Comparison of ENCODE assay signal across 28 mouse cellular contexts in the genomic region with DNA sequence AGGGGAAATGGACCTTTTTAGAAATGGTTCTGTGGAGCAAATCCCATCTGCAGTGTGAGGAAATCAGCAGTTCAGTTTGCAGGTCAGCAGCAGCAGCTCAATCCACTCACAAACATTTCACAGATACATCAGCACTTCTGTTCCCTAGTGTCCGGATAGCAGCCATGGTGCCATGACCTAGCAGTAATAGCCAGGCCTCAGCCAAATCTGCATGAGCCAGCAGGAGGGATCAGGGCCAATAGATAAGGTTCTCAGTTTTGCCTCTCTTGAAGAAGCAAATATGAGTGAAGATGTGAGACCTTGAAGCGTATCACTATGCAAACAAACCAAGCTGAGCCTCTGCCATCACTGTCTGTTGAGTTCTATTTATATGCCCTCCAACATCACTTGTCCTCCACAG.
DNase-seq lines count a peak whose midpoint lies in the region; ATAC-seq lines count a peak whose summit lies in the region.
"Had no signal": no experiment of that assay in that cellular context is flagged by ENCODE, and none has a peak within 500 bp of the region (broad histone marks: within the 10 kb centered on the region; RNA-seq: fewer than 3 reads in every experiment).

No protein-coding gene starts in this region.

- no peak overlapping the region for H3K27ac ChIP-seq in heart, embryonic 12.5 days (ENCODE audit: poor library complexity, severe bottlenecking)
- H3K27ac ChIP-seq: embryonic facial prominence, embryonic 12.5 days; forebrain, embryonic 15.5 days; hindbrain, embryonic 10.5 days; hindbrain, embryonic 15.5 days; liver, embryonic 14.5 days; macrophage; midbrain, embryonic 13.5 days; neural tube, embryonic 13.5 days; stomach, postnatal 0 days had no signal

- no peak overlapping the region for H3K4me2 ChIP-seq in heart, embryonic 12.5 days
- H3K4me2 ChIP-seq: embryonic facial prominence, embryonic 12.5 days; forebrain, embryonic 15.5 days; hindbrain, embryonic 15.5 days; midbrain, embryonic 13.5 days; neural tube, embryonic 13.5 days had no signal

- no peak overlapping the region for H3K4me3 ChIP-seq in heart, embryonic 12.5 days
- H3K4me3 ChIP-seq: embryonic facial prominence, embryonic 12.5 days; forebrain, embryonic 15.5 days; hindbrain, embryonic 10.5 days; hindbrain, embryonic 15.5 days; midbrain, embryonic 13.5 days; neural tube, embryonic 13.5 days had no signal

- no peaks in the 10 kb centered on the region for H3K4me1 ChIP-seq in heart, embryonic 12.5 days (replicated peaks)
- H3K4me1 ChIP-seq: embryonic facial prominence, embryonic 12.5 days; forebrain, embryonic 15.5 days; hindbrain, embryonic 10.5 days; hindbrain, embryonic 15.5 days; midbrain, embryonic 13.5 days; neural tube, embryonic 13.5 days had no signal

- no peaks in the 10 kb centered on the region for H3K27me3 ChIP-seq in heart, embryonic 12.5 days (replicated peaks)
- H3K27me3 ChIP-seq: embryonic facial prominence, embryonic 12.5 days; forebrain, embryonic 15.5 days; hindbrain, embryonic 15.5 days; midbrain, embryonic 13.5 days; neural tube, embryonic 13.5 days had no signal

- intact Hi-C loops in heart, postnatal 25 days (cut with DNase I) = no loop called here

- H3K36me3 ChIP-seq in heart, embryonic 12.5 days = no peaks in the 10 kb centered on the region
- H3K36me3 ChIP-seq: embryonic facial prominence, embryonic 12.5 days; forebrain, embryonic 15.5 days; G1E; hindbrain, embryonic 10.5 days; hindbrain, embryonic 15.5 days; midbrain, embryonic 13.5 days; neural tube, embryonic 13.5 days had no signal

- 70% methylated on average over 2 of the region's 2 CpGs for WGBS in heart, embryonic 12.5 days

- peak; percentile 49 to 68 for DNase-seq in heart, adult 18-20 months
- peak; percentile 1 for DNase-seq in lung, postnatal 25 days (ENCODE audit: low spot score)
- DNase-seq in lung, postnatal 4 days = no peak
- DNase-seq in heart, adult 8-10 months (ENCODE audit: low spot score) = peak; percentile 43
- DNase-seq in heart, postnatal 25 days (ENCODE audit: low spot score) = peak; percentile 35
- no peak for DNase-seq in c-Kit-positive CD71-positive TER-119-positive erythroid progenitor cells, embryonic 14.5 days (ENCODE audit: low spot score)
- DNase-seq: adrenal gland, adult 8-10 months; cerebellum, adult 9-10 months; cerebellum, postnatal 36 days; gastrocnemius, postnatal 36 days; kidney, adult 11 months; kidney, postnatal 14 days; liver; right cerebral cortex, adult 18-20 months; right cerebral cortex, postnatal 4 days; thymus, postnatal 4 days had no signal

- no peak overlapping the region for H3K9ac ChIP-seq in heart, embryonic 12.5 days
- H3K9ac ChIP-seq: embryonic facial prominence, embryonic 12.5 days; forebrain, embryonic 15.5 days; hindbrain, embryonic 15.5 days; liver, embryonic 14.5 days; midbrain, embryonic 13.5 days; neural tube, embryonic 13.5 days had no signal

- no peak for ATAC-seq in heart, embryonic 12.5 days (ENCODE audit: insufficient number of reproducible peaks, low FRiP score)
- ATAC-seq: forebrain, embryonic 15.5 days; inflammation-experienced regulatory T-cells, adult 6 months; midbrain, embryonic 13.5 days had no signal

- H3K9me3 ChIP-seq in heart, embryonic 12.5 days (replicated peaks) = no peaks in the 10 kb centered on the region
- H3K9me3 ChIP-seq: embryonic facial prominence, embryonic 12.5 days; forebrain, embryonic 15.5 days; G1E; hindbrain, embryonic 10.5 days; hindbrain, embryonic 15.5 days; midbrain, embryonic 13.5 days; neural tube, embryonic 13.5 days had no signal

Comparison
In these comparisons a context has a peak if more than half of its experiments do, and no peak if none do; other contexts are left out.
1. DNase-seq: peak in heart, adult 18-20 months (2 of 2), lung, postnatal 25 days (single experiment), heart, adult 8-10 months (single experiment) and heart, postnatal 25 days (single experiment); none in lung, postnatal 4 days (0 of 2) and c-Kit-positive CD71-positive TER-119-positive erythroid progenitor cells, embryonic 14.5 days (single experiment).